Mouse (Mus musculus) stomach, embryonic 16.5 days (tissue): ENCODE data around the gene Robo1. TPM values are rescaled to one million over a fixed set of nuclear protein-coding genes. Genes with fewer than 3 reads are reported as not detected.
A peak's percentile ranks its signal among the peaks of the same experiment; 100 is the strongest.

Experiments
- ATAC-seq: fragments of 200-750 bp; cut with Nextera tagmentation; 2 replicates; pipeline ENCODE4 v1.8.0; 2017; ENCODE audit warnings: moderate number of reproducible peaks, moderate TSS enrichment; ENCODE audit not compliant: insufficient read depth, low FRiP score
- H3K27ac ChIP-seq: fragments of 300-500 bp; sonication (generic); 2 replicates; pipeline ENCODE4 v1.5.1; 2014; ENCODE audit warnings: low read length
- H3K27me3 ChIP-seq: fragments of 300-500 bp; sonication (generic); 2 replicates; pipeline ENCODE4 v1.6.1; 2014; ENCODE audit warnings: low read length, control low read depth, mixed read lengths; ENCODE audit not compliant: control insufficient read depth, insufficient read depth
- H3K36me3 ChIP-seq: fragments of 300-500 bp; sonication (generic); 2 replicates; pipeline ENCODE4 v1.6.1; 2014; ENCODE audit warnings: low read length; ENCODE audit not compliant: control insufficient read depth, insufficient read depth
- H3K4me1 ChIP-seq: fragments of 300-500 bp; sonication (generic); 2 replicates; pipeline ENCODE4 v1.6.1; 2014; ENCODE audit warnings: low read length, control low read depth, mixed read lengths; ENCODE audit not compliant: control insufficient read depth, insufficient read depth
- H3K4me2 ChIP-seq: fragments of 300-500 bp; sonication (generic); 2 replicates; pipeline ENCODE4 v1.6.1; 2014; ENCODE audit warnings: low read depth, low read length, mixed read lengths
- H3K4me3 ChIP-seq: fragments of 300-500 bp; sonication (generic); replicated peaks from 2 replicates; pipeline ENCODE4 v1.5.1; 2014; ENCODE audit warnings: mild to moderate bottlenecking, low read length
- H3K9ac ChIP-seq: fragments of 300-500 bp; sonication (generic); 2 replicates; pipeline ENCODE4 v1.6.1; 2014; ENCODE audit warnings: low read length
- H3K9me3 ChIP-seq: fragments of 300-500 bp; sonication (generic); replicated peaks from 2 replicates; pipeline ENCODE4 v1.6.1; 2016; ENCODE audit warnings: low read length, control low read depth; ENCODE audit not compliant: control insufficient read depth
- WGBS: fragments of 180-500 bp; shearing (Covaris S2); extraction: QIAGEN DNeasy Blood & Tissue Kit; methylation state at CpG from one replicate; pipeline ENCODE4 v1.1.7; 2014; 5-methylcytosine and 5-hydroxymethylcytosine counted together
- polyA plus RNA-seq: library from polyadenylated mRNA; unstranded; fragments of >200 nt; fragmentation: Nextera tagmentation; extraction: Ambion mirVana; gene quantifications from 2 replicates; pipeline ENCODE4 v1.2.1, GENCODE M21; 2015

Gene Robo1
- polyA plus RNA-seq, 1 experiment from 2014 or later = 23.4 TPM

DNA sequence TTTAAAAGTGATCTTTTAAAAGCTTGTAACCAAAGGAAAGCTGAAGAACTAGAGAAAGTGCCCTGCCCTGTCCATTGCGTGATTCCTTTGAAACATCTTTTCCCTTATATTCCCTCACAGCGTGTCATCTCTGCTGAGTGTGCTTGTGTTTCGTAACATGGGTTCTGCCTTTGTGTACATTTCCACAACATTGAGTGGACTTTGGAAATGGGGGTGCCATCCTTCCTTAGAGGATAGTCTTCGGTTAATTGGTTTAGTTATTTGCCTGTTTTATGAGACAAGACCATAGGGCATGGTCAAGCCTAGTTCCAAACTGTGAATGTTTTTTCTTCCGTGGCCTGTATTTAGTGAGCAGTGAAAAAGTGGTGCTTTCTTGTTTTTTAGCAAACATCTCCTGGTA is 426.1 kb downstream of the Robo1 start:
- H3K4me3 ChIP-seq = no peak overlapping the region
- peaks cover 12% of the 10 kb centered on the region for H3K4me1 ChIP-seq
- 73% methylated on average over 5 of the region's 5 CpGs for WGBS
- no peak overlapping the region for H3K4me2 ChIP-seq
- no peaks in the 10 kb centered on the region for H3K27me3 ChIP-seq
- no peaks in the 10 kb centered on the region for H3K36me3 ChIP-seq
- H3K27ac ChIP-seq = peak overlapping the region; percentile 42
- ATAC-seq = no peak
- H3K9me3 ChIP-seq = no peaks in the 10 kb centered on the region
- H3K9ac ChIP-seq = no peak overlapping the region

DNA sequence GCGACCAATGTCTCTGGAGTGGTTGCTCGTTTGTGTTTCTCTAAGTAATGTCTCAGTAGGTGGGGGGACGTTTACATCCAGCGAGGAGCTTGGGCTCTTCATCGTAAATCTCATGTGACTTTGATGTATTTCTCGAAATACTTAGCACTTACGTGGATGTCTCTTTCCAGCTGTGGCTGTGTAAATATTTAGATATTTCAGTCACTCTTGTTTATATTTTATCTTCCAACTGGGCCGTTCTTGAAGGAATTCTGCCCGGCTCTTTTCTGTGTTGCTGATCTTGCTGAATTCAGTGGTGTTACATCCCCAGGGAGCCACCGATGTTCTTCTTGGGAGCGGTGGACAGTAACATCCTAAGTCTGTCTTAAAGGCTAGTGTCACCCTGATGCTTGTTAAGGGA is 427.1 kb downstream of the Robo1 start:
- Histone ChIP-seq H3K9me3 (no peaks in the 10 kb centered on the region), H3K27ac (no peak overlapping the region), H3K4me3 (no peak overlapping the region), H3K36me3 (no peaks in the 10 kb centered on the region), H3K4me1 (peaks cover 12% of the 10 kb centered on the region), H3K4me2 (peak overlapping the region; percentile 19; the same call in 1 of the 2 replicates), H3K27me3 (no peaks in the 10 kb centered on the region), H3K9ac (no peak overlapping the region)
- WGBS = 25% methylated on average over 11 of the region's 11 CpGs
- ATAC-seq = peak; percentile 64; the same call in 1 of the 2 replicates

DNA sequence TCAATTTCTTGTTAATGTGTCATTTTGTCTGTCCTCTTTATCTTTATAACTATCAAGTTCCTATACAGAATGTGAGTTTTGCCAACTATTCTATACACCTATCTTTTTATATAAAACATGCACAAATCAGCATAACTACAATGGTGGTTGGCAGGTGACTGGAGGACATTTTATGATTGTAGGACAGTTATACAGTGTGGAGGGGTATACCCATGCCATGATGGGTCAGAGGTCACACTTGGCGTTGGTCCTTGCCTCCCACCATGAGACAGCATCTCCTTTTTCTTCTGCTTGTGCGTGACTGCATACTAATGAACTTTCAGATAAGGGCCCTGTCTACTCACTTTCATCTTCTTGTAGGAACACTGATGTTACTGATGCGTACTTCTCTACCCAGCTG is 427.5 kb downstream of the Robo1 start:
- Histone ChIP-seq H3K36me3 (no peaks in the 10 kb centered on the region), H3K27ac (0 out of 2 replicates have a peak overlapping the region, but pooled peaks have one; percentile 14), H3K27me3 (no peaks in the 10 kb centered on the region), H3K4me3 (no peak overlapping the region), H3K4me1 (peaks cover 12% of the 10 kb centered on the region), H3K9me3 (no peaks in the 10 kb centered on the region), H3K9ac (no peak overlapping the region), H3K4me2 (no peak overlapping the region)
- no peak; the same call in 1 of the 2 replicates for ATAC-seq
- 70% methylated on average over 3 of the region's 3 CpGs for WGBS

DNA sequence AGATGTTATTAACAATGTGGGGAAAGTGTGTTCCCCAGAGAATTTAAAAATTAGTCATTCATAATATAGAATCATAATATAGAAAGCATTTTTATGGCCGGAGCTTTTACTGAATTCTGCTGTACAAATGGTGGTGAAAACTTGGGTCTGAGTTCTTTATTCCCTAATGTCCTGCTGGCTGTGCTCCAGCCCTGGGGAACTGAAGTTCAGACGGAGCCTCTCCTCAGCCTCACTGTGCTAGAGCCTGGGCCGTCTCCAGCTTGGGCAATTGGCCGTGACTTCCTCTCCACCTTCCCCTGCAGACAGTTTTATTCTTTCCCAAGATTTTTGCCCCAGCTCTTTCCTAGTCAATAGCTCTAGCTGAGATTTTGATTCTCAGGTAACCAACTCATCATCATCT is 429.0 kb downstream of the Robo1 start:
- Histone ChIP-seq H3K4me2 (no peak overlapping the region), H3K27me3 (no peaks in the 10 kb centered on the region), H3K27ac (peak overlapping the region; percentile 9), H3K9ac (no peak overlapping the region), H3K4me3 (no peak overlapping the region), H3K36me3 (peaks cover 2% of the 10 kb centered on the region; the same call in 1 of the 2 replicates), H3K9me3 (0 out of 2 replicates have a peak, but pooled peaks cover 2% of the 10 kb centered on the region), H3K4me1 (peaks cover 12% of the 10 kb centered on the region)
- no peak for ATAC-seq
- WGBS = 38% methylated on average over 4 of the region's 4 CpGs

DNA sequence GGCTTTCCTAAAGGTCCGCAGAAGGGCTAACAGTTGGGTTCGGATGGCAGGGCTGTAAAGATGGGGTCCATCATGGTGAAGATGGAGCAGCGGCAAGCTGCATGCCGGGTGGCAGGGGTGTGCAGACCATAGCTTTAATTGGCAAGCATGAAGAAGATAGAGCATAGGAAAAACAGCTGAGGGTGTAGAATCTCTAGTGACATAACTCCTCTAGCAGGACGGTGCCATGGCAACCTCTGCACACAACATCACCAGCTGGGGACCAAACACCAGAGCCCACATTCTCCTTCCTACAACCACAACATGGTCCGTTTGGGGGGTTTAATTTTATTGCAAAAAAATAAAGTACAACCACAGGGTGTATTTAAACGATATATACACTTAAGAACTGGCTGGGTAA is 432.1 kb downstream of the Robo1 start:
- Histone ChIP-seq H3K9ac (no peak overlapping the region), H3K4me3 (no peak overlapping the region), H3K4me1 (peaks cover 12% of the 10 kb centered on the region), H3K27ac (no peak overlapping the region), H3K4me2 (no peak overlapping the region), H3K36me3 (peaks cover 16% of the 10 kb centered on the region), H3K27me3 (no peaks in the 10 kb centered on the region), H3K9me3 (peaks cover 9% of the 10 kb centered on the region)
- 88% methylated on average over 7 of the region's 7 CpGs for WGBS
- ATAC-seq = no peak

DNA sequence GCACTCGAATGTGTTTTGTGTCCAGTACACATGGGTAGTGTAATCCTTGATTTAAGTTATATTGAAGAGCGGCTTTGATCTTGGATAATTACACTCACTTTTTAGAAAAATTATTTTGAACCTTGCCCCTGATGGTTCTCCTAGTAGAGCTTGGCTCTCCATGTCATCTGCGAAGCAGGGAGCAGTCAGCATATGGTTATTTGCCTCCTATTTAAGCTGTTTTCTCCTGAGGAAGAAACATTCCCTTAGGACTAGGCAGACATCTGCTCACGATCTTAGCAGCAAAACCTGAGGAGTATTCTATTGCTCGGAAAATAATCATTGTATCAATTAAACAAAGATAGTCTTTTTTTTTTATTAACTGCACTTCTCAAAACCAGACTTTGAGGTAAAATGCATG is 439.6 kb downstream of the Robo1 start:
- no peak for ATAC-seq

DNA sequence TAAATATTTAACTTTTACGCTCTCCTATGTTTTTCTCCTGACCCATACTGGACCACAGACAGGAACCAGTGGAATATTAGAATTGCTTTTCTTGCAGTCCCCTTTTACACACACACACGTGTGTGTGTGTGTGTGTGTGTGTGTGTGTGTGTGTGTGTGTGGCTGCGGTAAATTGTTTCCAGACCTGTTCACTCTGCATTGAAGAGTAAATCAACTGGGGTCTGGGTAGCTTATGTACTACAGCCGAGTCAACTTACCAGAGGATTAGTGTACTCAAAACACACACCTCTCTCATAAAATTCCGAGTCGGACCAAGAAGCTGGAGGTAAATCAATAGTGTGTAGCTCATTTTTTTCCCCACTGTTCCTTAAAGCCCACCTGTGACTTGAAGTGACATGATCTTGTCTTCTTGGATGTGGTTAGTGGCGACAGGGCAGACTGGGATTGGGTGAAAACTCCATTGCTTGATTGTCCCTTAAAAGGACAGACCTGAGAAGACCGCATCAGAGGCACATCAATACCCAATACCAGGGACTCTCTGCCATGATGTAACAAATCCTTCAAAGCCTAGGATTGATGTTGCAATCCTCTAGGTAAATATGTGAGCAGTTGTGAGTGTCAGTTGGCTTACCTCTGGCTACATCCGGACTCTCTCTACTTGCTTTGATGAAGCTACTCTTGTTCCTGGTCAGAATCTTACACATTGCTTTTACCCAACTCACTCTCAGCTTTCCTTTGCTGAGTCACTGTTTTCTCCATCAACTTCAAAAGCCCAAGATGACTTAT is 457.2 kb downstream of the Robo1 start:
- no peaks in the 10 kb centered on the region for H3K9me3 ChIP-seq
- no peak overlapping the region for H3K9ac ChIP-seq
- H3K27me3 ChIP-seq = no peaks in the 10 kb centered on the region
- H3K4me1 ChIP-seq = no peaks in the 10 kb centered on the region
- H3K36me3 ChIP-seq = no peaks in the 10 kb centered on the region
- no peak overlapping the region for H3K4me2 ChIP-seq
- no peak overlapping the region for H3K27ac ChIP-seq
- no peak overlapping the region for H3K4me3 ChIP-seq
- no peak for ATAC-seq
- WGBS = 81% methylated on average over 9 of the region's 9 CpGs

More for the DNA sequence above, 439.6 kb downstream of the Robo1 start:
- no peaks in the 10 kb centered on the region for H3K4me1 ChIP-seq
- H3K9me3 ChIP-seq = peaks cover 4% of the 10 kb centered on the region
- no peak overlapping the region for H3K9ac ChIP-seq
- H3K36me3 ChIP-seq = peaks cover 12% of the 10 kb centered on the region
- H3K4me3 ChIP-seq = no peak overlapping the region
- H3K4me2 ChIP-seq = no peak overlapping the region
- 78% methylated on average over 5 of the region's 5 CpGs for WGBS
- no peaks in the 10 kb centered on the region for H3K27me3 ChIP-seq
- no peak overlapping the region for H3K27ac ChIP-seq

DNA sequence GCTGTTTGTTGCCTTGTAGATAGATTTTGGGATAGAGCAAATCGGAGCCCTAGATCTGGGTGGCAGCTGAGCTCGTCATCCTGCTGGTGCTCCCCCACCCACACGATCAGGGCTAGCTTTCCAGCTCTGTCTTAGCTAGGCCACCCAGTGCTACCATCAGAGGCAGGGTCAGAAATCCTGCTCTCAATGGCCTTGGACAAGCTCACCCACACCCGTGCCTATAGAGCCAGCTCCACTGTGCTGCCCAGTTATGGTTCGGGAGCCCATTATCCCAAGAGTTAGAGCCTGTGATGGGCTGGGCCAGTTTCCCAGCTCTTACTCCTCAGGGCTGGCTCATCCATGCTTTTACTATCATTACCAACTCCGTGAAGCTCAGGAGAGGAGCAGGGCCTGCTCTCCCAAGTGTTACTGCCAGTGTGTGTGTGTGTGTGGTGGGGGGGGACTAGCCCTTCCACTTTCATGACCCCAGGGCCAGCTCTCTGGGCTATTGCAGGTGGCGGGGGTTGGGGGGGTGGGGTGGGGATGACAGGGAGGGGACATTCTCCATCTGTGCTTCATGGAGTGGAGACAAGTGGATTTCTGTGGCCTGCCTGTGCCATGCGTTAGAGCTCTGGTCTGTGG is 461.2 kb downstream of the Robo1 start:
- H3K36me3 ChIP-seq = no peaks in the 10 kb centered on the region
- WGBS = 79% methylated on average over 8 of the region's 8 CpGs
- ATAC-seq = no peak
- H3K4me1 ChIP-seq = no peaks in the 10 kb centered on the region
- no peak overlapping the region for H3K4me2 ChIP-seq
- H3K4me3 ChIP-seq = no peak overlapping the region
- no peaks in the 10 kb centered on the region for H3K27me3 ChIP-seq
- no peaks in the 10 kb centered on the region for H3K9me3 ChIP-seq
- no peak overlapping the region for H3K9ac ChIP-seq
- no peak overlapping the region for H3K27ac ChIP-seq

DNA sequence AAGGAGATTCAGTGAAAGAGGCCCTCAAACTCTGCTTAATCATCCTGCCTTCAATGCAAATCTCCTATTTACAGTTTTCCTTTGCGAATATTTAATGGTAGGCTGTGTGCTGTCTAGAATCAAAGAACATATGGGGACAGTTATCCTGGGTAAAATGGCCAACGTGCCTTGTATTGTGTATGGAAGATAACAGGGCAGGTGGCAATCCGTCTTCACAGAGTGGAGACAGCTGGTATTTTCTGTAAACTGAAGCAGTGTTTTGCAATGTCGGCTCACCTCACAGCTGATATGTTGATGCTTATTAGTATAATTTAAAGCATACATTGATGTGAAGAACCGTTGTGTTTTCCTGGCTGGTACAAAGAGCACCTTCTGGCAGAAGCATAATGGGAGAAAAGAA is 464.2 kb downstream of the Robo1 start:
- ATAC-seq = no peak
- no peak overlapping the region for H3K27ac ChIP-seq
- WGBS = 34% methylated on average over 5 of the region's 5 CpGs
- no peaks in the 10 kb centered on the region for H3K9me3 ChIP-seq
- H3K36me3 ChIP-seq = no peaks in the 10 kb centered on the region
- H3K4me3 ChIP-seq = no peak overlapping the region
- no peak overlapping the region for H3K4me2 ChIP-seq
- H3K27me3 ChIP-seq = no peaks in the 10 kb centered on the region
- H3K9ac ChIP-seq = no peak overlapping the region
- no peaks in the 10 kb centered on the region for H3K4me1 ChIP-seq
